In the genomic region with DNA sequence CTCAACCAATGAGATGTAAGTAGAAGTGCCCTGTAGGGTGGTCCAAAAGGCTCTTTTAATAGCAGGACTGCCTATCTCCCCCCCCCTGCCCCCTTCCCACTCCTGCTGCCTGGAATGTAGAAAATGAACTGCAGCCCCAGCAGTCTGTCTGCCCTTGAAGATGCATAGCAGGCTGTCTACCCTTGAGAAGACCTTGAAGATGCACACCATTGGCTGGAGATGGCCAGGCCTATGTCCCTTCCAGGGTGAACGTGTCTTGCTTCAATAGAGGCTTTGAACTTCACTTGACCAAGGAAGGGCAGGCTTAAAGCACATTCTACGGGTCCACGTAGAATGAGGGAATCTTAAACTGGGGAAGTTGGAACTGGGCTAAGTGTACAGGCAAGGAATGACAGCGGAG, we compare ENCODE assay signal across 20 mouse cellular contexts.
A peak's percentile ranks its signal among the peaks of the same experiment; 100 is the strongest.
DNase-seq lines count a peak whose midpoint lies in the region; ATAC-seq lines count a peak whose summit lies in the region.
"Had no signal": no experiment of that assay in that cellular context is flagged by ENCODE, and none has a peak within 500 bp of the region (broad histone marks: within the 10 kb centered on the region; RNA-seq: fewer than 3 reads in every experiment).

No protein-coding gene starts in this region.

- intact Hi-C loops in heart, postnatal 10 days (cut with DNase I), result no loop called here

- no peaks in the 10 kb centered on the region for H3K27me3 ChIP-seq in heart, embryonic 10.5 days (ENCODE audit: insufficient read depth, poor library complexity, severe bottlenecking)
- no peaks in the 10 kb centered on the region for H3K27me3 ChIP-seq in heart, embryonic 14.5 days (ENCODE audit: control insufficient read depth, insufficient read depth, low read length)
- H3K27me3 ChIP-seq in embryonic facial prominence, embryonic 15.5 days, result no peaks in the 10 kb centered on the region
- H3K27me3 ChIP-seq: CH12.LX; intestine, embryonic 15.5 days; kidney, embryonic 15.5 days had no signal

- H3K36me3 ChIP-seq in heart, embryonic 10.5 days, result peaks cover 21% of the 10 kb centered on the region
- no peaks in the 10 kb centered on the region for H3K36me3 ChIP-seq in heart, embryonic 14.5 days (ENCODE audit: control insufficient read depth, insufficient read depth, low read length)
- H3K36me3 ChIP-seq in embryonic facial prominence, embryonic 15.5 days, result peaks cover 25% of the 10 kb centered on the region
- H3K36me3 ChIP-seq: G1E had no signal

- no peak overlapping the region for H3K9ac ChIP-seq in heart, embryonic 14.5 days (ENCODE audit: low read length)
- H3K9ac ChIP-seq in embryonic facial prominence, embryonic 15.5 days, result no peak overlapping the region
- H3K9ac ChIP-seq: hindbrain, embryonic 14.5 days; intestine, embryonic 15.5 days; kidney, embryonic 15.5 days had no signal

- no peaks in the 10 kb centered on the region; the same call in 1 of the 2 replicates for H3K9me3 ChIP-seq in heart, embryonic 10.5 days
- no peaks in the 10 kb centered on the region for H3K9me3 ChIP-seq in heart, embryonic 14.5 days (ENCODE audit: control insufficient read depth, low read length)
- 0 out of 2 replicates have a peak, but pooled peaks cover 3% of the 10 kb centered on the region for H3K9me3 ChIP-seq in embryonic facial prominence, embryonic 15.5 days (replicated peaks)
- H3K9me3 ChIP-seq: intestine, embryonic 15.5 days had no signal

- H3K4me1 ChIP-seq in heart, embryonic 10.5 days, result peaks cover 59% of the 10 kb centered on the region
- H3K4me1 ChIP-seq in heart, embryonic 14.5 days (ENCODE audit: control insufficient read depth in 2 of 2, insufficient read depth in 2 of 2, low read length in 2 of 2), result peaks cover 21 to 23% of the 10 kb centered on the region in 2 experiments
- peaks cover 3% of the 10 kb centered on the region; the same call in 1 of the 2 replicates for H3K4me1 ChIP-seq in embryonic facial prominence, embryonic 15.5 days

- WGBS in heart, embryonic 10.5 days, result 71% methylated on average over 4 of the region's 4 CpGs
- 59% methylated on average over 4 of the region's 4 CpGs for WGBS in heart, embryonic 14.5 days
- WGBS in embryonic facial prominence, embryonic 15.5 days, result 65% methylated on average over 4 of the region's 4 CpGs

- DNase-seq in heart, embryonic 10.5 days (ENCODE audit: low spot score), result no peak
- DNase-seq in heart, postnatal 10 days, result no peak
- no peak for DNase-seq in heart, postnatal 4 days
- DNase-seq in ES-CJ7 (ENCODE audit: low read depth, low spot score), result peak; percentile 21
- DNase-seq in kidney, adult 11 months, result no peak
- DNase-seq: adrenal gland, postnatal 14 days; cerebellum, postnatal 36 days; gastrocnemius, adult 2 months; gastrocnemius, postnatal 25 days; kidney, adult 2 months had no signal

- H3K27ac ChIP-seq in heart, embryonic 10.5 days, result peak overlapping the region; percentile 82
- peak overlapping the region; percentile 12 to 26; a peak in 2 of 4 replicates for H3K27ac ChIP-seq in heart, embryonic 14.5 days (replicated peaks in 1 of 2; ENCODE audit: control insufficient read depth in 1 of 2, insufficient read depth in 1 of 2, low read depth in 2 of 2, low read length in 2 of 2)
- H3K27ac ChIP-seq in embryonic facial prominence, embryonic 15.5 days (replicated peaks), result peak overlapping the region; percentile 8; the same call in 1 of the 2 replicates
- H3K27ac ChIP-seq: gastrocnemius, adult 2 months; hindbrain, embryonic 10.5 days; hindbrain, embryonic 14.5 days; intestine, embryonic 15.5 days; kidney, embryonic 15.5 days had no signal

- no peak for ATAC-seq in heart, embryonic 14.5 days (ENCODE audit: insufficient number of reproducible peaks, insufficient read depth, low FRiP score, low read depth)
- no peak for ATAC-seq in embryonic facial prominence, embryonic 15.5 days (ENCODE audit: insufficient number of reproducible peaks, low FRiP score, low TSS enrichment, low read depth)
- ATAC-seq: activated CD4-positive, CD25-positive, alpha-beta regulatory T cell, adult 4 months; forebrain, embryonic 14.5 days; intestine, embryonic 15.5 days had no signal

- H3K4me2 ChIP-seq in heart, embryonic 14.5 days (ENCODE audit: low read length), result no peak overlapping the region
- H3K4me2 ChIP-seq in embryonic facial prominence, embryonic 15.5 days (replicated peaks), result no peak overlapping the region
- H3K4me2 ChIP-seq: hindbrain, embryonic 14.5 days; intestine, embryonic 15.5 days; kidney, embryonic 15.5 days had no signal

- H3K4me3 ChIP-seq in heart, embryonic 10.5 days, result no peak overlapping the region
- H3K4me3 ChIP-seq in heart, embryonic 14.5 days (ENCODE audit: control insufficient read depth in 1 of 2, insufficient read depth in 1 of 2, low read depth in 1 of 2, low read length in 2 of 2), result no peak overlapping the region
- H3K4me3 ChIP-seq in embryonic facial prominence, embryonic 15.5 days (replicated peaks), result no peak overlapping the region
- H3K4me3 ChIP-seq: gastrocnemius, adult 2 months; hindbrain, embryonic 10.5 days; intestine, embryonic 15.5 days; kidney, embryonic 15.5 days had no signal

Comparison
In these comparisons a context has a peak if more than half of its experiments do, and no peak if none do; other contexts are left out.
1. H3K27ac ChIP-seq: peak in every context shown above with its lines; median percentile 82 in heart, embryonic 10.5 days; 19 in heart, embryonic 14.5 days; 8 in embryonic facial prominence, embryonic 15.5 days.